Mouse (Mus musculus): Measurements from ENCODE around the gene Mst1r. TPM values are rescaled to one million over a fixed set of nuclear protein-coding genes. Genes with fewer than 3 reads are reported as not detected.
A peak's percentile ranks its signal among the peaks of the same experiment; 100 is the strongest.

The Mst1r gene
- polyA plus RNA-seq, 1 experiment from 2014 or later: not detected

DNA sequence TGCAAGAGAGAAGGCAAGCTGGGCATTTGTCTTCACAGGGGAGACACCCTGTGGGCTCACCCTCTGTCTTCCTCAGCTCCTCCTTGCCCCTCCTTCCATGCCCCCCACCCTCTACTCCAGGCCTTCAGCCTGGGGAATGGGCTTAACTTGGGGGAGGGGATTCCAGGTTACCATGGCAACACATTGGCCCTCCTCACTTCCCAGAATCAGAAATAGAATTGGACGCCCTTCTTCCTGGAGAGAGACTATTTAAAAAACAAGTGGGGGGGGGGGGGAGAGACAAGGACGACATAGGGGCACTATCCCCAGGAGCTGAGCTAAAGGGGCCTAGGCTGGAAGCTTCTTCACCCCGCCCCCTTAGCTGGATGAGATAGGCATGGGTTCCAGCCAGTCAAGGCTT lies 18.6 kb downstream of the Mst1r start:
- H3K36me3 ChIP-seq (ENCODE audit: inconsistent target): no peaks in the 10 kb centered on the region

DNA sequence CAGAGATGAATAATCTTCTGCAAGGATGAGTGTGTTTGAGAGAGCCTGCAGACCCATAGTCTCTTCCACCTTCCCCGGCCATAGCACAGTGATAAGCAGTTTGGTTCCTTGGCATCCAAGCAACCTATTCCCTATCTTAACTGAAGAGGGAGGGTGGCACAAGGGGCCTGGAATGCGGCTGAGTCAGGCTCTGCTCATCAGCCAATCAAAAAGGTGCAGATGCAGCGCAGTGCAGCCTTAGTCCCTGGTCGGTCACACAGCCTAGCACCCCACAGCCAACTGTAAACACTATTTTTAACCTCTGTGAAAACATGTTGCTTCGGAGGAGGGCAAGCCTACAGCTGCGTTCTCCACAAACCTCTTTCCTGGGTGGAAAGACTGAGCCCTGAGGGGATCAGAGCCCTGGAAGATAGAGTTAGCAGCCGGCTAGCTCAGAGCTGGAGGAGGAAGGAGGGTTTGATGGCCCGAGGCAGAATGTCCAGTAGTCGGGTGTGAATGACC lies 20.3 kb downstream of the Mst1r start:
- WGBS (ENCODE audit: missing documents): 67% methylated on average over 9 of the region's 9 CpGs

More for the DNA sequence above, 18.6 kb downstream of the Mst1r start:
- H3K27ac ChIP-seq: no peak overlapping the region
- 79% methylated on average over 3 of the region's 3 CpGs for WGBS (ENCODE audit: missing documents)
- no peaks in the 10 kb centered on the region for H3K79me2 ChIP-seq (ENCODE audit: inconsistent target)
- no peak overlapping the region for H3K4me3 ChIP-seq (ENCODE audit: inconsistent target)

DNA sequence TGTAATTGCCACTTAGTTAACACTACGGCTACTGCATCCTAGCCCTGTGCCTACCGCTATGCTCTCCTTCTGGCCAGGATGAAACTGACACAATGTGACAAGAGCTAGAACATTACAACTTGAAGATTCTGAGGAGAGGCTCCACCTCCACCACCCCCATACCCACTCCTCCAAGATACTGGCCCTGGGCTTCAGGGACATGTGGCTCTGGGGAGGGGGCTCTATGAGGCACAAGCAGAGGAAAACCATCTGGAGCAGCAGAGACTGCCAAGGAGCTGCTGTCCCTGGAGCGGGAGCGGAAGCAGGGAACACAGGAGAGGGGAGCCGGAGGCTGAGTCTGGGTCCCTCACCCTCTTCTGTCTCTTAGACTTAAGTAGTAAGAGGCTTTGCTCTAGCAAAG lies 21.1 kb downstream of the Mst1r start:
- Histone ChIP-seq H3K4me3 (ENCODE audit: inconsistent target) (no peak overlapping the region), H3K27ac (no peak overlapping the region), H3K79me2 (ENCODE audit: inconsistent target) (no peaks in the 10 kb centered on the region), H3K36me3 (ENCODE audit: inconsistent target) (no peaks in the 10 kb centered on the region)
- 100% methylated on average over 5 of the region's 5 CpGs for WGBS (ENCODE audit: missing documents)

More for the DNA sequence above, 20.3 kb downstream of the Mst1r start:
- Histone ChIP-seq H3K36me3 (ENCODE audit: inconsistent target) (no peaks in the 10 kb centered on the region), H3K27ac (no peak overlapping the region), H3K4me3 (ENCODE audit: inconsistent target) (no peak overlapping the region), H3K79me2 (ENCODE audit: inconsistent target) (no peaks in the 10 kb centered on the region)

DNA sequence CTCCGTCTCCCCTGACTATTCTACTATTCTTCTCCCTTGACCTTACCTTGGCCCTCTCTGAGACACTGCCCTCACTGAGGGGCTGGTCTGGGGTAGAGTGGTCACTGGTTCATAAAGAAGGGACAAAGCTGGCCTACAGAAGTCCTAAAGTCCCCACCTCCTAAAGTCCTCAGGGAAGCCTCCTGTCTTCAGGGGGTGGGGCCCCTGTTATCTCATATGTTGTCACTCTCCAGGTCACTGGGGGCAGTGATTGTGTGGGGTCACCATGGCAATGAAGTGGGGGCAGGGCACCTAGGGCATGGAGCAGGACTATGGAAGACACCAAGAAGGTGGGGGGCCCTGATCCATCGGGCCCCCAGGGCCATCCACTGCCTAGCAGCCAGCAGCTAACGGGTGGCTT lies 21.5 kb downstream of the Mst1r start, which contains the start of gene Actl11:
Gene Actl11, plus strand, starts transcription at position 301 of the 400 bp plus-strand sequence.
- H3K36me3 ChIP-seq (ENCODE audit: inconsistent target): no peaks in the 10 kb centered on the region
- H3K79me2 ChIP-seq (ENCODE audit: inconsistent target): no peaks in the 10 kb centered on the region
- no peak within 1 kb of the TSS for H3K4me3 ChIP-seq (ENCODE audit: inconsistent target)
- 90% methylated on average over 3 of the region's 3 CpGs for WGBS (ENCODE audit: missing documents)
- H3K27ac ChIP-seq: no peak within 1 kb of the TSS

DNA sequence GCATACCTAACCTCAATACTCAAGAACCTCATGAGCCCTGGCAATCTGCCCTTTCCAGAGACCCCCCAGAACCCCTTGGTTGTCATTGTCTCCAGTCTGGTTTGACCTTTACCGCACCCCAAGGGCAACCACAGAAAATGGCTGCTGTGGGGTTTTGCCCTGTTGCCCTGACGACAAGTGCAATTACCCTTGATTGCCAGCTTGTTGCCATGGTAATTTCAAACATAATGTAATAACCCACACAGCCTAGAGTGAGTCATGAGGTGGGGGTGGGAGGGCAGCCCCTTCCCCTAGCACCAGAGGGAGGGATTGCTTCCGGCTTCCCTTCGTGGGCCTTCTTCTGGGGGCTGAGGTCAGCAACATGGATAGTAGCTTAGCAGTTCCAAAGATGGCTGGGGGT lies 25.5 kb downstream of the Mst1r start:
- no peaks in the 10 kb centered on the region for H3K79me2 ChIP-seq (ENCODE audit: inconsistent target)
- WGBS (ENCODE audit: missing documents): 80% methylated on average over 4 of the region's 4 CpGs
- H3K4me3 ChIP-seq (ENCODE audit: inconsistent target): no peak overlapping the region
- H3K27ac ChIP-seq: no peak overlapping the region
- H3K36me3 ChIP-seq (ENCODE audit: inconsistent target): no peaks in the 10 kb centered on the region

DNA sequence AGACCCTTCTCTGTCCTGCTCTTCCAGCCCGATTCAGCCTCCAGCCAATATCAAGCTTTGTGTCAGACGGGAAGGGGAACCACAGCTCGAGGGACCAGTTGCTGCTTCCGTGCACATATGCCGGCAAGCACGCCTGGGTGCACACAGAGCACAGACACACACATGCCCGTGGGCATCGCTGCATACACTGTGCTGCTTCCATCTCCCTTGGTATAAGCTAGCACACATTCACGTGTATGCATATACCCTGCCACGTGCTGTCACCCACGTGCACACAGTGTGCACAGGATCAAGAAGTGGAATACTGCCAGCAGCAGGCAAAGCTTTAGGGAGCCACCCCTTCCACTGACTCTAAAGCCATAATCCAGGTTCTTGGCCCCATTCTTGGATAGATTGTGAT lies 27.5 kb downstream of the Mst1r start:
- H3K36me3 ChIP-seq (ENCODE audit: inconsistent target): no peaks in the 10 kb centered on the region
- H3K27ac ChIP-seq: no peak overlapping the region
- WGBS (ENCODE audit: missing documents): 87% methylated on average over 11 of the region's 11 CpGs
- no peaks in the 10 kb centered on the region for H3K79me2 ChIP-seq (ENCODE audit: inconsistent target)
- no peak overlapping the region for H3K4me3 ChIP-seq (ENCODE audit: inconsistent target)

DNA sequence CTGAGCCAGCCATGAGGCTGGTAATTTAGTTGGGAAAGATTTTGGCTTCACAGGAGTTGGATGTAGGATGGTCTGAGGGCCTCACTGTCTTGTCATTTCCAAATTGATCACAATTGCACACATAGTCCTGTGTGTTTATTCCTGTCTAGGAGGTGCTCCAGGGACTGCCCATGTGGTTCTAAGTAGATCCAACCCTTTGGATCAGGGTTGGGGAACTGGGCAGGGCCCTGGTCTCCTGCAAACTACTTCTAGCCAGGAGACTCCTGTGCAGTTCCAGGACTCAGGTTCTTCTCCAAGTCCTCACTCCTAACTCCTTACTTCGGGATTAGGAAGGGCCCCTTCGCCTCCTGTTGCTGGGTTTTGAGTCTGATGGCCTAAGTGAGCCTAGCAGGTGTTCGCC lies 28.7 kb downstream of the Mst1r start, which contains the start of gene Camkv:
Gene Camkv, plus strand, starts transcription at position 301 of the 400 bp plus-strand sequence.
- Histone ChIP-seq H3K79me2 (ENCODE audit: inconsistent target) (no peaks in the 10 kb centered on the region), H3K36me3 (ENCODE audit: inconsistent target) (no peaks in the 10 kb centered on the region), H3K4me3 (ENCODE audit: inconsistent target) (no peak within 1 kb of the TSS), H3K27ac (no peak within 1 kb of the TSS)
- 53% methylated on average over 3 of the region's 3 CpGs for WGBS (ENCODE audit: missing documents)

DNA sequence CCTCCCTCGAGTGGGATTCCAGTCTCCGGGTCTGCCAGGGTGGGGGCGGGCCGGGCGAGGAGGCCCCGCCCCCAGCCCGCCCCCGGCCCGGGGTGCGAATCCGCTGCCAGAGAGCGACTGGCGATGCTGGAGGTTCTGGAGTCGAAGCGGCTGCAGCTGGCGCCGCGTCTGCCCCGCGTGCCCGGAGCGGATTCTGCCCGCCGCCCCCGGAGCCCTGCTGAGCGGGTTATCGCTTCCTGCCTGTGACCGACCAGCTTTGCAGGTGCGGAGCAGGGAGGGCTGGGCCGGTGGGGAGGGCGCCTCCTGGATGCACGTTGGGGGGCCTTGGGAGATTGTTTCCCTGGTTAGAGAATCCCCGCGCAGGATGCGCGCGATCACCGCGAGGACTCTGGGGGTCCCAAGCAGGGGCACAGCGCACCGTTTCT lies 29.1 kb downstream of the Mst1r start:
- H3K36me3 ChIP-seq (ENCODE audit: inconsistent target): no peaks in the 10 kb centered on the region
- H3K27ac ChIP-seq: no peak overlapping the region
- no peak overlapping the region for H3K4me3 ChIP-seq (ENCODE audit: inconsistent target)
- 2% methylated on average over 30 of the region's 41 CpGs for WGBS (ENCODE audit: missing documents)
- no peaks in the 10 kb centered on the region for H3K79me2 ChIP-seq (ENCODE audit: inconsistent target)

DNA sequence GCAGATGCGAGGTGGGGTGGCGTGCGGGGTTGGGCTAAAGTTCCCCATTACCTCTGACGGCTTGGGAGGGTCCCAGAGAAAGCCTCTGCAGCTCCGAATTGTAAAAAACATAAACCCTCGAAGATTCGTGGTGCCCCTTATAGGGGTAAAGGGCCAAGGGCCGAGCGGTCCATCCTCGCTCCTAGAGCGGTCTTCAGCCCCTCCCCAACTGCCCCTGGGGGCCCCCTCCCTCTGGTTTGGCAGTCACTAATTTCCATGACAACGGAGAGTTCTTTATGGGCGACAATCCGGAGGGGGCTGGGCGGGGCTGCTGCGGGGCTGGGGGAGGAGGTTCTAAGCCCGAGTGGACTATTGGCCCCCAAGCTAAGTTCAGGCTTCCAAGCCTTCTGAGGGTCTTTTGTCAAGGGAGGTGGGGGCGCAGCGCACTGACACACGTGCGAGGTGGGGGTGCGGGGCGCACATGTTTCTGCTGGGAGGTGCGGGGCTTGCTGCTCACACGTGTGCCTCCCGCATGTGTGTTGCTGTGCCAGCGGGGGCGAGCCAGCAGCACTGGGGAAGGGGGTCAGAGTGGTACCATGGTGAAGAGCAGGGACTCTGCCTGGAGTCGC lies 29.6 kb downstream of the Mst1r start:
- Histone ChIP-seq H3K36me3 (ENCODE audit: inconsistent target) (no peaks in the 10 kb centered on the region), H3K79me2 (ENCODE audit: inconsistent target) (no peaks in the 10 kb centered on the region), H3K4me3 (ENCODE audit: inconsistent target) (no peak overlapping the region), H3K27ac (no peak overlapping the region)
- WGBS (ENCODE audit: missing documents): 16% methylated on average over 29 of the region's 29 CpGs

DNA sequence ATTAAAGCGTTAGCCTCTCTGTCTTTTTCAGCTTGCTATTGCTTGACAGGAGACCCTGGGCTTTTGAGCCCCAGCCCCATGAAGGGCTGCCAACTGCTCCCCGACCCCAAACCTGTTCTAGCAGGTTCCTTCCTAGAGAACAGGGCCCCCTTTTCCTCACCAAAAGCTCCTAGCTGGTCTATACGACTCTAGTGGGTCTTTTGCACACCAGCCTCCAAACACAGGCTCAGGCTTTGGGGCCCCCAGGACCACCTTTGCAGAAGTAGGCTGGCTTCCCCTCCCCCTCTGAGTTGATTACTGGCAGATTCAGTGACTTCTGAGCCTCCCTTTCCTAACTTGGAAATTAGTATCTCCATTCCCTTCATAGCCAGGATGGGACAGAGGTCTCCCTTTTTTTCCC lies 30.2 kb downstream of the Mst1r start:
- H3K27ac ChIP-seq: no peak overlapping the region
- H3K79me2 ChIP-seq (ENCODE audit: inconsistent target): no peaks in the 10 kb centered on the region
- 80% methylated on average over 3 of the region's 3 CpGs for WGBS (ENCODE audit: missing documents)
- no peak overlapping the region for H3K4me3 ChIP-seq (ENCODE audit: inconsistent target)
- H3K36me3 ChIP-seq (ENCODE audit: inconsistent target): no peaks in the 10 kb centered on the region

DNA sequence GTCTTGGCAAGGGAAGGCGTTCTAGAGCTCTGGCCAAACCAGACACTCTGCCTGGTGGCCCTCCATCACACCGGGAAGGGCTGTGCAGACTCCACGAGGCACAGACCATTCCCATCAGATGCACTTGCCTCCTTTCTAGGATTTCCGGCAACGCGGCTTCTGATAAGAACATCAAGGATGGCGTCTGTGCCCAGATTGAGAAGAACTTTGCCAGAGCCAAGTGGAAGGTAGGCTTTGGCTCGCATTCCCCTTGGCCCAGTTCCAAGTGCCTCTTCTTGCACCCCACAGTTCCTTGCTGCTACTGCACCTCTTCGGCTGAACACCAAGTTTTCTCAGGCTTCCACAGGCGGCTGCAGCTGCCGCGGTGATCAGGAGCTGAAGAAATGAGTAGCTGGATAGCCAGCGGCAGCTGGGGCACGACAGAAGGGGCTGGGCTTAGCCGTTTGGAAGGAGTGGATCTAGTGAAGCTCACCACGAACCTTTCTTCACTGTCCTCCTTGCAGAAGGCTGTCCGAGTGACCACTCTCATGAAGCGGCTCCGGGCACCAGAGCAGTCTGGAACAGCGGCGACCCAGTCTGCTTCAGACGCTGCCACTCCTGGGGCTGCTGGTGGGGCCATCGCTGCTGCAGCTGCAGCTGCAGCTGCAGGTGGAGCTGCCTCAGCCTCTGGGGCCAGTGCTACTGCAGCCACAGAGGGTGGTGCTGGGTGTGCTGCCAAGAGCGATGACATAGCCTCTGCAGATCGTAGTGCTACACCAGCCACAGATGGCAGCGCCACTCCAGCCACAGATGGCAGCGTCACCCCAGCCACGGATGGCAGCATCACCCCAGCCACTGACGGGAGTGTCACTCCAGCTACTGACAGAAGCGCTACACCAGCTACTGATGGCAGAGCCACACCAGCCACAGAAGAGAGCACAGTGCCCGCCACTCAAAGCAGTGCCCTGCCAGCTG lies 40.8 kb downstream of the Mst1r start:
- Histone ChIP-seq H3K4me3 (ENCODE audit: inconsistent target) (no peak overlapping the region), H3K27ac (no peak overlapping the region), H3K79me2 (ENCODE audit: inconsistent target) (peaks cover 16% of the 10 kb centered on the region), H3K36me3 (ENCODE audit: inconsistent target) (no peaks in the 10 kb centered on the region)
- WGBS (ENCODE audit: missing documents): 87% methylated on average over 31 of the region's 31 CpGs

DNA sequence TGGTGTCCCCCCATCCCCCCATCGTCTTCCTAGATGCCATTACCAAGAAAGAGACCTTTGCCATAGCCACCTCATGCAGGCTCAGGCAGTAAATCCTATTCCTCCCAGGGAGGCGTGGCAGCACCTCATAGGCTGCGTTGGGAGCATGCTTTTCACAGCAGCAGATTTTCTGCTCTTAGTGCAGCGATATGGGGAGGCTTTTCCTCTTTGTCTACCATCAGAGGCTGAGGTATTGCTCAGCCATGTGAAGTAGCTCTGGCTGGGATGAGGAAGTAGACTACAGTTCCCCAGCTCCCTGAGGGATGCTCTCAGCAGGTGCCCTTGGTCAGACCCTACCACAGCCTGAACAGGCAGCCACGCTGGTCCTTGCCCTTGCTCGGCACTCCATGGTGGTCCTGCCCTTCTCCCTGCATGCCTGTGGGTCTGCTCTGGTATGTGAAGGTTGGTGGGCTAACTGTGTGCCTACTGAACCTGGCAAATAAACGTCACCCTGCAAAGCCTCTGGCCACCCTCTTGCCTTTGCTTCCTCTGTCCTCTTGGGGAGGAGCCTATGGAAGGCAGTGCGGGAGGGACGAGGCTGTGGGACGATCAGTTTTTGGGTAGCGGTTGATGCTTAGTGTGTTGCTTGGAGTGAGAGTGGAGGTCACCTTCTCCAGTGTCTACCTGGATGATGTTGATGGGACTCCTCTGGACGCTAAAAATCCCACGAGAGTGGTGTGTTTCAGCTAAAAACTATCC lies 42.7 kb downstream of the Mst1r start:
- WGBS (ENCODE audit: missing documents): 85% methylated on average over 13 of the region's 13 CpGs
- Histone ChIP-seq H3K27ac (no peak overlapping the region), H3K36me3 (ENCODE audit: inconsistent target) (no peaks in the 10 kb centered on the region), H3K79me2 (ENCODE audit: inconsistent target) (peaks cover 35% of the 10 kb centered on the region), H3K4me3 (ENCODE audit: inconsistent target) (no peak overlapping the region)

DNA sequence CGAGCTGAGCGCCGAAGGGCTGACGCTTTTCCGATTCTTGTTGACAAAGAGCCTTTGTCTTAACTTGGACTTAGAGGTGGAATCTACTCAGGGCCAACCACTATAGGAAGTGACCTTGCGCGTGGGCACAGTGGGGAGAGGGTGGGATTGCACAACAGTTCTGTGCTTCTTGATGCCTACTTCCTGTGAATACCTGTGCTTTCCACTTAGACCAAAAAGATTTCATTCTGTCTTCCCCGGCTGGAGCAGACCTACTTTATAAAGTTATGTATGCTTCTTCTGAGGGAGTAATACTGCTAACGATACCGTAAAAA lies 43.2 kb downstream of the Mst1r start, which contains the start of gene Traip:
Gene Traip, plus strand, starts transcription at position 215 of the 314 bp plus-strand sequence.
- H3K79me2 ChIP-seq (ENCODE audit: inconsistent target): peaks cover 39% of the 10 kb centered on the region
- H3K4me3 ChIP-seq (ENCODE audit: inconsistent target): peak within 1 kb of the TSS; percentile 84
- no peaks in the 10 kb centered on the region for H3K36me3 ChIP-seq (ENCODE audit: inconsistent target)
- H3K27ac ChIP-seq: peak within 1 kb of the TSS; percentile 34
- WGBS (ENCODE audit: missing documents): 76% methylated on average over 10 of the region's 10 CpGs

DNA sequence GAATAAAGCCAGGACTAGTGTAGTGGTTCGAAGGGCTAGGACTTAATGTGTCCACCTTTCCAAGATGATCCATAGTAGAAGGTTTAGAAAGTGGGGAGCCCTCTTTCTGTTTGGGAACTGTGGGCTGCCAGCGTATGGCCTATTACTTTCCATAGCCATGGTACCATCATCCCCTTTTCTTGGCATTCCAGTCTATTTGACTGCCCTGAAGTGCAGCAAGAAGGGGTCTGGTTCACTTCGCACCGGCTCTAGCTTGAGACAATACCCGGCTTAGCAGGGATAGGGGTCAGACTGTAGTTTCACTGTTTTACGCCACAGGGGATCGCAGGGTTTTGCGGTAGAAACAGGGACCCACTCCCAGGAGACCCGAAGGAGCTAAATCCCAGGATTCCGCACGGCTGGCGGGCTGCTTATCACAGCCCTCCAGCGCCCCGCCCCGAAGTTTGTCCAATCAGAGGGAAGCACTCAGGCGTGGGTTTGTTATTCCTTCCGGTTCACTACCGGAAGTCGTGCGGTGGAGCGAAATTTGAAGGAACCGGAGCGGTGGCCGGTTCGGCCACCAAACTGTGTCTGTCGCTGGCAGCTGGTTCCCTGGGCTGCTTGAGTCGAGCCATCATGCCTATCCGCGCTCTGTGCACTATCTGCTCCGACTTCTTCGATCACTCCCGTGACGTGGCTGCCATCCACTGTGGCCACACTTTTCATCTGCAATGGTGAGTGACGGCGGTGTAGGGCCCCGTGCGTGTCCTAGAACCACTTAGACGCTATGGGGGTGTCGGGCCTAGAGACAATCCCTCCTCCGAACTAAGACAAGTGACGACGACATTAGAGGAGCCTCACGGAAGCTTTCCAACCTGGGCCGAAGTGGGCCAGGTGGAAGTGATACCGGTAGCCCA lies 44.0 kb downstream of the Mst1r start:
- peak overlapping the region; percentile 34 for H3K27ac ChIP-seq
- 25% methylated on average over 45 of the region's 45 CpGs for WGBS (ENCODE audit: missing documents)
- peaks cover 39% of the 10 kb centered on the region for H3K79me2 ChIP-seq (ENCODE audit: inconsistent target)
- peak overlapping the region; percentile 84 for H3K4me3 ChIP-seq (ENCODE audit: inconsistent target)
- no peaks in the 10 kb centered on the region for H3K36me3 ChIP-seq (ENCODE audit: inconsistent target)
